Mouse (Mus musculus) MEL (cell line): ENCODE data around the gene Hpcal1. TPM values are rescaled to one million over a fixed set of nuclear protein-coding genes. Genes with fewer than 3 reads are reported as not detected.

Experiments used
- DNase-seq: peaks from one replicate; pipeline ENCODE4 v3.0.0; 2011; ENCODE audit warnings: low read depth, low spot score
- H3K27ac ChIP-seq: 2 replicates; pipeline ENCODE4 v1.5.1; 2012; ENCODE audit warnings: low read depth, mild to moderate bottlenecking, control low read depth, low read length, moderate library complexity; ENCODE audit not compliant: control insufficient read depth
- H3K27me3 ChIP-seq, 2 experiments: fragments of 150-350 bp in 1 of 2; sonication (generic) in 1 of 2; 2 replicates each; pipeline ENCODE4 v1.6.1; 2012; ENCODE audit warnings: low read length in 2 of 2, mild to moderate bottlenecking in 2 of 2, improper control_type of control experiment in 1 of 2, moderate library complexity in 1 of 2; ENCODE audit not compliant: insufficient read depth in 2 of 2, control insufficient read depth in 1 of 2
- H3K36me3 ChIP-seq, 2 experiments: 2 replicates each; pipeline ENCODE4 v1.6.1; 2012 to 2014; ENCODE audit warnings: low read length in 2 of 2, improper control_type of control experiment in 1 of 2, inconsistent platforms in 1 of 2, mild to moderate bottlenecking in 1 of 2; ENCODE audit not compliant: insufficient read depth in 2 of 2, control insufficient read depth in 1 of 2
- H3K4me1 ChIP-seq, 2 experiments: fragments of 150-350 bp in 1 of 2; sonication (generic) in 1 of 2; 2 replicates each; pipeline ENCODE4 v1.6.1; 2012; ENCODE audit warnings: low read length in 2 of 2, improper control_type of control experiment in 1 of 2, mild to moderate bottlenecking in 1 of 2; ENCODE audit not compliant: insufficient read depth in 2 of 2, control insufficient read depth in 1 of 2
- H3K4me3 ChIP-seq, 2 experiments: fragments of 150-350 bp in 1 of 2; sonication (generic) in 1 of 2; 2 replicates each; pipeline ENCODE4 v1.5.1; 2012; ENCODE audit warnings: low read depth in 2 of 2, low read length in 2 of 2, mild to moderate bottlenecking in 2 of 2, moderate library complexity in 2 of 2, control low read depth in 1 of 2, improper control_type of control experiment in 1 of 2; ENCODE audit not compliant: control insufficient read depth in 1 of 2, insufficient read depth in 1 of 2
- H3K79me2 ChIP-seq: 2 replicates; pipeline ENCODE4 v1.6.1; 2012; ENCODE audit warnings: mild to moderate bottlenecking, low read length, moderate library complexity; ENCODE audit not compliant: control insufficient read depth, poor library complexity, insufficient read depth
- H3K9ac ChIP-seq: 2 replicates; pipeline ENCODE4 v1.6.1; 2012; ENCODE audit warnings: low read depth, mild to moderate bottlenecking, control low read depth, low read length, moderate library complexity; ENCODE audit not compliant: control insufficient read depth, poor library complexity, severe bottlenecking
- H3K9me3 ChIP-seq: fragments of 150-350 bp; sonication (generic); replicated peaks from 2 replicates; pipeline ENCODE4 v1.6.1; 2012; ENCODE audit warnings: mild to moderate bottlenecking, low read length, improper control_type of control experiment, moderate library complexity; ENCODE audit not compliant: insufficient read depth
- CHD1 ChIP-seq: IDR thresholded peaks from 2 replicates; pipeline ENCODE4 v1.6.1; 2012; ENCODE audit warnings: low read depth, mild to moderate bottlenecking, inconsistent platforms, low read length, improper control_type of control experiment
- CHD2 ChIP-seq: IDR thresholded peaks from 2 replicates; pipeline ENCODE4 v1.6.1; 2011; ENCODE audit warnings: low read length, improper control_type of control experiment
- E2F4 ChIP-seq: IDR thresholded peaks from 2 replicates; pipeline ENCODE4 v1.6.1; 2011; ENCODE audit warnings: low read depth, low read length, improper control_type of control experiment, borderline replicate concordance
- MAFK ChIP-seq: IDR thresholded peaks from 2 replicates; pipeline ENCODE4 v1.6.1; 2011; ENCODE audit warnings: low read depth, mild to moderate bottlenecking, low read length, improper control_type of control experiment, borderline replicate concordance
- MAZ ChIP-seq: IDR thresholded peaks from 2 replicates; pipeline ENCODE4 v1.6.1; 2012; ENCODE audit warnings: low read depth, mild to moderate bottlenecking, inconsistent platforms, low read length, improper control_type of control experiment
- MYC ChIP-seq: IDR thresholded peaks from 2 replicates; pipeline ENCODE4 v1.6.1; 2011; ENCODE audit warnings: low read depth, mild to moderate bottlenecking, low read length, improper control_type of control experiment, moderate library complexity
- NRF1 ChIP-seq: IDR thresholded peaks from 2 replicates; pipeline ENCODE4 v1.6.1; 2014; ENCODE audit warnings: low read depth, mild to moderate bottlenecking, inconsistent platforms, low read length, improper control_type of control experiment, moderate library complexity; ENCODE audit not compliant: poor library complexity, insufficient read depth, severe bottlenecking
- TAL1 ChIP-seq: IDR thresholded peaks from 2 replicates; pipeline ENCODE4 v1.6.1; 2012; ENCODE audit warnings: mild to moderate bottlenecking, inconsistent platforms, low read length, moderate library complexity, mixed read lengths
- UBTF ChIP-seq: IDR thresholded peaks from 2 replicates; pipeline ENCODE4 v1.6.1; 2012; ENCODE audit warnings: low read depth, mild to moderate bottlenecking, inconsistent platforms, low read length, improper control_type of control experiment, moderate library complexity, borderline replicate concordance; ENCODE audit not compliant: insufficient read depth
- ZNF384 ChIP-seq: IDR thresholded peaks from 2 replicates; pipeline ENCODE4 v1.6.1; 2012; ENCODE audit warnings: low read depth, mild to moderate bottlenecking, inconsistent platforms, low read length, improper control_type of control experiment
- polyA plus RNA-seq, 2 experiments: library from polyadenylated mRNA; stranded (reverse) in 1 of 2; unstranded in 1 of 2; fragments of >175 nt in 1 of 2; fragments of >200 nt in 1 of 2; gene quantifications; 2 replicates each; pipeline versions ENCODE4 v1.2.1 to v1.2.4; 2012; ENCODE audit warnings: low replicate concordance in 2 of 2, low read depth in 1 of 2; ENCODE audit not compliant: insufficient read length in 2 of 2, insufficient read depth in 1 of 2, missing spikeins in 1 of 2
- total RNA-seq: library from RNA; depleted of rRNA; stranded (reverse); fragments of 300-350 nt; gene quantifications from 2 replicates; pipeline ENCODE4 v1.2.3, GENCODE M21; 2012

The Hpcal1 gene
- total and polyA plus RNA-seq, 3 experiments, result 9.1 to 23.0 TPM; not detected in 1

GRCm38 (mm10) chr12:17661483-17661920 lies 29.2 kb upstream of the Hpcal1 start:
- Histone ChIP-seq H3K9me3 (no peaks in the 10 kb centered on the region), H3K9ac (no peak overlapping the region), H3K4me3 (no peak overlapping the region), H3K27me3 (peaks cover 0 to 1% of the 10 kb centered on the region in 2 experiments; a peak in 1 of 4 replicates), H3K27ac (no peak overlapping the region)
- no peak for DNase-seq
- TF ChIP-seq NRF1, result no peak
- TF ChIP-seq MAZ, result no peak
- TF ChIP-seq CHD1, result no peak
- TF ChIP-seq MAFK, result no peak
- no peak for TF ChIP-seq E2F4
- no peak for TF ChIP-seq CHD2
- TF ChIP-seq, all 39 proteins: peak for 0
- Histone ChIP-seq H3K36me3 (no peaks in the 10 kb centered on the region), H3K4me1 (no peaks in the 10 kb centered on the region), H3K79me2 (no peaks in the 10 kb centered on the region)

DNA sequence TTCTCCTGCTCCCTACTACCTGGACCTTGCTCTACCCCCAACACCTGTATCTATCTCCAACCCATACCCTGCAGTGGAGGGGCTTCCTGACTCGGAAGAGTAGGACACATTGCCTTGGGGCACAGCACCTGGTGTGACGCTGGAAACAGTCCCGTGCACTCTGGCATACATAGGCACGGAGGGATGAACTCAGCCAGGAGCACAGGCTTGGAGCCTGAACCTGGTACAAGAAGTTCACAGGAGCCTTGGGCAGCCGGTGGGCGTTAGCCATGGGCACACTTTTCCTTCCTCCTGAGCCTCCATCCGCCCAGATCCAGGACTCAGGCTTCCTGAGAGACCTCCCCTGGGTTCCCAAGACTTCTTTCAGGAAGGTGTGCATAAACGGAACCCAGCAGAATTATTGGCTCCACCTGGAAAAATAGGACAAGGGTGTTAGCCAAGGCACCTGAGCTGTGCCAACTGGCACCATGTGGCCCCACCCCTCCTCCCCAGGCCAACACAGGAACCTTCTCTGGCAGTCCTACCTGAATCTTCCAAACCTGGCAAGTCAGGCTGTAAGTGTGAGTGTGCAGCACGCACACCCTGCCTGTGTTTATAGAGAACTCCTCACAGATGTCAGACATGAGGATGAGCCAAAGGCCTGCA lies 26.5 kb upstream of the Hpcal1 start:
- H3K27ac ChIP-seq, result no peak overlapping the region
- H3K9ac ChIP-seq, result no peak overlapping the region
- H3K9me3 ChIP-seq, result no peaks in the 10 kb centered on the region
- no peaks in the 10 kb centered on the region for H3K27me3 ChIP-seq
- DNase-seq, result no peak
- no peak for TF ChIP-seq TAL1
- no peak for TF ChIP-seq MYC
- no peaks in the 10 kb centered on the region for H3K79me2 ChIP-seq
- no peaks in the 10 kb centered on the region for H3K4me1 ChIP-seq
- H3K36me3 ChIP-seq, result no peaks in the 10 kb centered on the region
- no peak overlapping the region for H3K4me3 ChIP-seq

GRCm38 (mm10) chr12:17665906-17666326 lies 24.7 kb upstream of the Hpcal1 start:
- Histone ChIP-seq H3K27me3 (no peaks in the 10 kb centered on the region; a peak in 1 of 4 replicates), H3K9ac (no peak overlapping the region), H3K36me3 (no peaks in the 10 kb centered on the region), H3K4me3 (no peak overlapping the region), H3K4me1 (no peaks in the 10 kb centered on the region), H3K27ac (no peak overlapping the region), H3K79me2 (no peaks in the 10 kb centered on the region), H3K9me3 (no peaks in the 10 kb centered on the region)
- no peak for DNase-seq
- TF ChIP-seq ZNF384 (0 out of 2 replicates have a peak, but pooled peaks have one; percentile 13), UBTF (no peak)
